Mouse (Mus musculus): ENCODE data around the gene Tmprss9. TPM values are rescaled to one million over a fixed set of nuclear protein-coding genes. Genes with fewer than 3 reads are reported as not detected.
A peak's percentile ranks its signal among the peaks of the same experiment; 100 is the strongest.

Tmprss9 gene
- total RNA-seq, 2 experiments from 2014 or later: not detected

- DNase-seq: no peak
Measured at GRCm38 (mm10) chr10:80938831-80939550, 67.3 kb downstream of the Tmprss9 start.

- DNase-seq: peak; percentile 86
Measured at GRCm38 (mm10) chr10:80939671-80940070, 68.0 kb downstream of the Tmprss9 start.

GRCm38 (mm10) chr10:80940320-80940987 is 68.8 kb downstream of the Tmprss9 start:
- DNase-seq: peak; percentile 82

- no peak for DNase-seq
Measured at GRCm38 (mm10) chr10:80940988-80941347, 69.3 kb downstream of the Tmprss9 start.

GRCm38 (mm10) chr10:80942919-80943318 is 71.3 kb downstream of the Tmprss9 start:
- no peak for DNase-seq

- no peak for DNase-seq
Measured at GRCm38 (mm10) chr10:80943701-80944100, 72.1 kb downstream of the Tmprss9 start.

- no peak for DNase-seq
Measured at GRCm38 (mm10) chr10:80944231-80944630, 72.6 kb downstream of the Tmprss9 start.

- DNase-seq: no peak
Measured at GRCm38 (mm10) chr10:80946684-80947437, 75.2 kb downstream of the Tmprss9 start.

GRCm38 (mm10) chr10:80947802-80948201 is 76.2 kb downstream of the Tmprss9 start:
- DNase-seq: peak; percentile 69

GRCm38 (mm10) chr10:80948570-80948969 is 76.9 kb downstream of the Tmprss9 start:
- peak; percentile 63 for DNase-seq

- DNase-seq: no peak
Measured at GRCm38 (mm10) chr10:80949081-80949480, 77.4 kb downstream of the Tmprss9 start.

Small RNAs within 50 kb of the gene (microRNA-seq; reads per million reads assigned to microRNA genes)
- gene Mir1982: 4.1 to 5.3 reads per million in 2 experiments

Other genes with a start within 250 kb of the Tmprss9 start
- 100 to 1,000 TPM; 142 to 162 TPM for gene Csnk1g2, start 249.0 kb upstream of the Tmprss9 start, total RNA-seq (2021)
- 10 to 100 TPM; 42.2 to 42.4 TPM for gene Btbd2, start 214.8 kb upstream of the Tmprss9 start, total RNA-seq (2021)
- 100 to 1,000 TPM; 105 TPM for gene Mknk2, start 193.7 kb upstream of the Tmprss9 start, total RNA-seq (2021)
- gene Mob3a, start 169.9 kb upstream of the Tmprss9 start, total RNA-seq (2021): 10 to 100 TPM; 12.5 to 13.0 TPM
- 1 to 10 TPM; 3.2 to 4.6 TPM for gene Izumo4, start 169.7 kb upstream of the Tmprss9 start, total RNA-seq (2021)
- 10 to 100 TPM; 47.8 to 53.8 TPM for gene Ap3d1, start 129.6 kb upstream of the Tmprss9 start, total RNA-seq (2021)
- gene Dot1l, start 116.6 kb upstream of the Tmprss9 start, total RNA-seq (2021): 10 to 100 TPM; 75.6 to 76.8 TPM
- 10 to 100 TPM; 46.0 to 51.7 TPM for gene Sf3a2, start 73.7 kb upstream of the Tmprss9 start, total RNA-seq (2021)
- gene Plekhj1, start 73.2 kb upstream of the Tmprss9 start, total RNA-seq (2021): 10 to 100 TPM; 36.2 to 37.1 TPM
- 1 to 10 TPM in 1 of 2 experiments, under 1 TPM in 1; 0.61 to 1.0 TPM for gene Amh, start 66.6 kb upstream of the Tmprss9 start, total RNA-seq (2021)
- gene Jsrp1, start 58.4 kb upstream of the Tmprss9 start, total RNA-seq (2021): 1 to 10 TPM in 1 of 2 experiments, under 1 TPM in 1; 0.62 to 1.6 TPM
- 1,000 to 10,000 TPM; 1,002 to 1,049 TPM for gene Oaz1, start 45.2 kb upstream of the Tmprss9 start, total RNA-seq (2021)
- gene Lingo3, start 27.8 kb upstream of the Tmprss9 start, total RNA-seq (2021): 1 to 10 TPM; 1.8 to 2.5 TPM
- gene Lsm7, start 16.6 kb upstream of the Tmprss9 start, total RNA-seq (2021): 10 to 100 TPM; 29.9 to 35.0 TPM
- gene Sppl2b, start 16.6 kb upstream of the Tmprss9 start, total RNA-seq (2021): 10 to 100 TPM; 23.4 to 24.8 TPM
- gene Timm13, start 29.1 kb downstream of the Tmprss9 start, total RNA-seq (2021): 100 to 1,000 TPM; 162 to 169 TPM
- 10 to 100 TPM; 15.5 to 17.2 TPM for gene Lmnb2, start 46.4 kb downstream of the Tmprss9 start, total RNA-seq (2021)
- 1 to 10 TPM; 6.4 to 9.5 TPM for gene Gadd45b, start 58.2 kb downstream of the Tmprss9 start, total RNA-seq (2021)
- under 1 TPM; 0.38 to 0.47 TPM for gene Gng7, start 143.1 kb downstream of the Tmprss9 start, total RNA-seq (2021)
- gene Diras1, start 153.8 kb downstream of the Tmprss9 start, total RNA-seq (2021): not detected
- gene Slc39a3, start 165.6 kb downstream of the Tmprss9 start, total RNA-seq (2021): 1 to 10 TPM; 7.6 to 7.8 TPM
- 100 to 1,000 TPM; 102 to 103 TPM for gene Sgta, start 188.3 kb downstream of the Tmprss9 start, total RNA-seq (2021)
- 10 to 100 TPM; 14.5 to 15.5 TPM for gene Thop1, start 198.2 kb downstream of the Tmprss9 start, total RNA-seq (2021)
- 1 to 10 TPM; 1.8 to 2.3 TPM for gene Creb3l3, start 227.0 kb downstream of the Tmprss9 start, total RNA-seq (2021)
- 100 to 1,000 TPM; 134 to 141 TPM for gene Map2k2, start 234.1 kb downstream of the Tmprss9 start, total RNA-seq (2021)

Data from heart, postnatal 4 days (tissue).